Mouse (Mus musculus): ENCODE data around the gene Fmo4. TPM values are rescaled to one million over a fixed set of nuclear protein-coding genes. Genes with fewer than 3 reads are reported as not detected.

Fmo4 gene
- total RNA-seq (2021) = not detected
- long read RNA-seq, experiment 1 = 0 reads
- long read RNA-seq, experiment 2 = 0 reads

GRCm38 (mm10) chr1:162813836-162814156 lies at the start of gene Fmo4:
Gene Fmo4 (minus strand): TSS chr1:162813972.
- DNase-seq = peak; percentile 47 to 72

- no peak for DNase-seq
These were observed 48.6 kb upstream of the Fmo4 start for GRCm38 (mm10) chr1:162862328-162862727.

DNA sequence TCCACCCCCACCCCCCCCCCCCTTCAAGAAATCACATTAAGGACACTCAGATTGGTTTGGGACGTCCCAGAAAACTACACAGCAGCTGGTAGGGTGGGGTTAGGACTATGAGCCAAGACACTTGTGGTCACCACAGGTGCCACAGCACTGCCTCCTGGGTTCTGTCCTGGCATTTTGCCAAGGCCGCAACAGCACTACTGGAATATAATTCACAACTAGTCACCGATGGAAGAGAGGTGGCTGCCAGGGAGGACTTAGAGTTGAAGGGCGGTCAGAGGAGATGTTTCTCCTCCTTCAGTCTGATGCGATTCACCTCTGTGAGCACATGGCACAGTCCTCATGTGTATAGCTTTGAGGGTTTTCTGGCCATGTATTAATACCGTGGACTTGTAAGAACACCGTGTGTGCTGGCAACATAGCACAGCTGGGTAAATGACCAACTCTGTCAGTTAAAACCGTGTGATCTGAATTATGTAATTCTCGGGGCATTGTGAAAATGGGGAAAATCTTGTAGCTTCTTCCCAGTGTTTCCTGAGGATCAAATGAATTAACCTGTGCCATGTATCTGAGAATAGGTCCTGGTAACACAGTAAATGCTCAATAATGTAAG lies 46.3 kb upstream of the Fmo4 start:
- DNase-seq = peak in 1 of 2 experiments; percentile 31

GRCm38 (mm10) chr1:162859545-162859976 lies 45.8 kb upstream of the Fmo4 start:
- peak; percentile 18 to 38 for DNase-seq

GRCm38 (mm10) chr1:162858748-162859130 lies 45.0 kb upstream of the Fmo4 start:
- peak; percentile 39 to 50 for DNase-seq

- DNase-seq = no peak
These were observed 44.3 kb upstream of the Fmo4 start for GRCm38 (mm10) chr1:162857766-162858747.

DNA sequence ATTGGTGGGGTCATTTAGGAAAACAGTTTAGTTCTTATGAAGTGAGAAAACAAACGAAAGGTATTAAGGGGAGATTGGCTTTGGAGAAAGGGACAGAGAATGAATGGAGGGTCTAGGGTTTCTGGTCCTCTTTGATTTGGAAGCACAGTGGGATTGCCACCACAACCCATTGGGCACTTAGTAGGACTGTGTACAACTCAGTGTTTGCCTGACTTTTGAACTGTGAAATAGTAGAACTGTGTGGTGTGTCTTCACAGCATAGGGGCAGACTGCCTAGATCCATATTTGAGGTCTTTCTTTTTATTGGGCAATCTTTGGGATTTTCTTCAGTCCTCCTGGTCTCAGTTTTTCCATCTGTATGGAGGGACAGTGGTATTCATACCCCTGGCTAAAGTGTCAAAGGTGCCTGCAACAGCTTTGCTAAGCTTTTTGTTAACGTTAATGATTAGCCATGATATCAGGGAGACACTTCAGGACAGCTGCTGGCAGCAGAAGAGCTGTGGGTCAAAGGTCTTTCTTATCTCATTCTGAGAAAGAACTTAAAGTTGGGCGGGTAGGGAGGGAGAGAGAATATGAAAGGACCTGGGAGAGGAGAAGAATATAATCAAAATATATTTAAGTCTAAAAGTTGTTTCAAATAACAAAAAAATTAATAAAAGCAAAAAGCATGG lies 40.2 kb upstream of the Fmo4 start:
- no peak for DNase-seq

DNA sequence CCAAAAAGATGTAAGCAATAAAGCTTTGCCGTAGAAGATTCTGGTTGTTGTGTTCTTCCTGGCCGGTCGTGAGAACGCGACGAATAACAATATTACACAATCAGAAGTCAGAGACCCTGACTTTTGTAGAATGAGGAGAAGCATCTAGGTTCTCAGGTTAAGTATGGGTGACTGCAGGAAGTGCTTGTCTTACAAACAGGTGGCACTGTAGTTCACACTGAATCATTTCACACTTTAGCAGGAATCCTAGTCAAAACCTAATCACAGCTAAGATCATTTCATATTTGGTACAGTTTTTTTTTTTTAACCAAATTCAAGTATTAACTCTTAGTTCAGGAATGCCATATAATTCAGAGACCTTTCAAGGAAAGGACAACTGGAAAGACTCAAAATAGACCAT lies 33.8 kb upstream of the Fmo4 start:
- DNase-seq = no peak

DNA sequence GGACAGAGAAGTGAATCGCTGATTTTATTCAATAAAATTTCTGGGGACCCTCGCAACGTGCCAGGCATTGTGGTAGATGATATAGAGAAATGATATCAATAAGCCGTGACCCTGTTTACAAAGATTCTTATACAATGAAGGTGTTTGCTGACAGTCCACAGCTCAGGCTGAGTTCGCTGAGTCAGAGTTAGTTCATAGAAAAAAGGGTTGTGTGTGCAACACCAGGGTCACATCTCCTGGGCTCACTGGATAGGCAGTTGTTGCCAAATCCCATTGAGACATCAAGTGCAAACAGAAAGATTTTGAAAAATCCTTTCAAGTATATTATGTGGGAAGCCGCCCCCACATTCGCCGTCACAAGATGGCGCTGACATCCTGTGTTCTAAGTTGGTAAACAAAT lies 26.4 kb upstream of the Fmo4 start:
- DNase-seq = no peak

- DNase-seq = no peak
These were observed 25.2 kb upstream of the Fmo4 start for GRCm38 (mm10) chr1:162838976-162839375.

DNA sequence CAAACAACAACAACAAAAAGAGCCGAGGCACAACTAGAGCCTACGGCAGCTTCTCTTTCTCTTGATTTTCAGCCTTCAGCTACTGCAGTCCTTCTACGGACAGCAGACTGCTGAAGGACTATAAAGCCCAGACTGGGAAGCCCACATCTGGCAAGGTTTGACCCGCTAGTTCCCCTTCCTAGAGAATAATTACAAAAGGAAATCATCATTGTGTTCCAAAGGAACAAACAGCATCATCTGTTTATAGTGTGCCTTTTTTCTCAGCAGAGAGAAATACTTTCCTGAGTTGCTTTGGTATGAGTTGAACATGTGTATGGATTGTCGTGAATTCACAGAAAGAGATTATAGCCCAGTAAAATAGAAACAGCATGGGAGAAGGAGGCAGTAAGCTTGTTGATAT lies 20.6 kb upstream of the Fmo4 start:
- no peak for DNase-seq

DNA sequence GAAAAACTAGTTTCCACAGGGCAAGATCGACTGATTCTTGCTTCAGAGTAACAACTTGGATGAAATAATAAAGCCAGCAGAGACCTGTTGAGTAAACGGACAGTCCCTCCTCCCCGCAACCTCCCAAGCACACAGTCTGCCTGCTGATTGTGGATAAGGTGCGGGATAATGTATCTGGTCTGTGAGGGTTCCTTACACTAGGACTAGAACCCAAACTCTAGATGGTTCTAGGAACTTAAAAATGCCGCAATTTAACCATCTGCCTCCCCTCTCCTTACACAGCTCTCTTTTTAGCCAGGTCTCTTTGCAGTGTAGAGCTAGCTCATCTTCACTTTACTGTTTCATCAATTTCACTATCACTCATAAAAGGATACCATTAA lies 18.8 kb upstream of the Fmo4 start:
- DNase-seq = no peak

- DNase-seq = no peak
These were observed 18.2 kb upstream of the Fmo4 start for GRCm38 (mm10) chr1:162831838-162832573.

DNA sequence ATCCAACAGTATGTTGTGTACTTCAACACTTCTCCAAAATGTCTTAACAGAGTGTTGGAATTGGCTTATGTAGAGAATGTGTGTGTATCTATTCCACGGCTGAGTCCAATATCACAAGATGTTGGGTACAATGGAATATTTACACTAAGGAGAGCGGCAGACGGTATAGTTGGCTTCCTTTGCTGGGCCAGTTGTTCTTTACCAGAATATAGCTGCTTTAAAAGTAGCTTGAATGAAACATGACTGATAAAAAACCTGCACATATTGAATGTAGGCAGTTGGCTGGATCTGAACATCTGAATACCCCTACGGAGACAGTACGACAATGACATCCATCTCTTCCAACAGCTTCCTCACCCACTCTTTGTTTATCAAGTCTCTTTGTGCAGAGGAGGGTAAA lies 5.5 kb upstream of the Fmo4 start:
- no peak for DNase-seq

DNA sequence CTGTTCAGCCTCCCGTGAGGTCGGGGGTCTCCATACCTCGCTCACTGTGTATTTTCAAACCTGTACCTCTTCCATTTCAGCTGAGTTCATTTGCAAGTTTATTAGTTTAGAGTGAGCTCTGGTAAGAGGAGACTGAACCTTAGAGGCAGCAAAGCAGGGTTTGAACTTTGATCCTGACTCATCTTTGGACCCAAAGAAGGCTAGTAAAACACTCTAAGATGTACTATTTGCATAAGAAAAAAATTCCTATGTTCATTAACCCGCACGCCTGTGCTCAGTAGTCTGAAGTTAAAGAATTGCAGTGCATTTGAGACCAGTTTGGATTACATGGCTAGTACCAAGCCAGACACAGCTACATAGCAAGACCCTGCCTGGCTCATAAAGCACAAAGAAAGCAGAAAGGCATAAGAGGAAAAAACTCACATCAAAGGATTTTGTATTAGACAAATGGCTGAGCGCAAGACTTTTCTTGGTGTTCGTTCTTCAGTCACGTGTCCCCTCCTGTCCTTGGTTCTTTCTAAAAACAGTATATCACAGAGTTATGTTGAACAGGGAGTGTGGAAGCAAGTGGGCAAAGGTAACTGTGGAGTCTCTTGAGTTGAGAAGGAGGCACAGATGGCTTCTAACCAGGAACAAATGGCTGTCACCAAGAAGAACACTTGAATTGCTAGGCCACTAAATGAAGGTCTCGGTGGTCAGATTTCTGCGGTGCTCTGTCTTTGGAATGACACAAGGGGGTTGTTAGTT lies 1.8 kb upstream of the Fmo4 start:
- DNase-seq = no peak

GRCm38 (mm10) chr1:162814932-162815331 lies 1.2 kb upstream of the Fmo4 start:
- DNase-seq = no peak

DNA sequence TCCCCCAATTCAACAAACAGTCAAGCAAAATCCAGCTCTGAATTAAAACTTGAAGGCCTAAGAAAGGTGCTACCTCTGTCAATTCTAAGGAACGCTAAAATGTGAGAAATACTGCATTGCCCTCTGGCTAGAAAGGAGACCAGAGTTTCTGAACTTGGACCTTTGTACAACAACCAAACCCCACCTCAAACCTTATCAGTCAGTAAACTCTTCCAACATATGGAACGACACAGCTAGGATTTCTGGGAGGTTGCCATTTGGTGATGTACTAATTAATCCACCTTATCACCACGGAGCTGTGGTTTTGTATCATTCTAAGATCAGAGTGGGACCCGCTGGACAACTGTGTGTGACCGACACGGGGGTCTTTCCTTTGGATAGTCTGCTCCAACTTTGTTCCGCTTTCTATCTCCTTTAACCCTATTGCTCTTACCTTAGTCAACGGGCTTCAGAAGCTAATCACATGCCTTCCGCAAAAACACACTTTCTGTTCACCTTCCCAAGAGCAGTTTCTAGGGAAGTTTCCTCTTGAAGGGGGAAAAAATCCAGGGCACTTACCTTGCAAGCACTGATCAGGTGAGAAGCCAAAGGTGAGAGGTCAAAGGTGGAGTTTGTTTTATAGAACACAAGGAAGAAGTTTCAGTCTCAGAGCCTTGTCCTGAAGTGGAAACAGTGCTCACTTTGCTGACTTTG lies 483 bp downstream of the Fmo4 start:
- DNase-seq = no peak

DNA sequence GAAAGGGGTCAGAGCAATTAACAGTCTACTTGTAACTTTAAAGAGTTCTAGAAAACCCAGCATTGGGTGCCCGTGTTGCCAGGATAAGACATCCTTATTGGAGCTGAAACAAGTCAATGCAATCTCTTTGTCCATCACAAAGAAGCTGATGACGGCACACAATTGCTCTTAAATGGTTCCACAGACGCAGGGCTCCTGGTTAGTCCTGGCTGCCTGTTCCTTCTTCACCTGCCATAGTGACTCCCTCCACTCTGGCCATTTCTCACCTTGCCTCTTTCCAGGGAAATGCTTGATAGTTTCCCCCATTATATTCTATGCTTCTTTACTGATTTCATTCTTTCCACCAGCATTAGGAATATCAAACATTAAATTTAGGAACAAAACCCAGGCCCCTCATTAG lies 5.2 kb downstream of the Fmo4 start:
- no peak for DNase-seq

GRCm38 (mm10) chr1:162807441-162807840 lies 6.3 kb downstream of the Fmo4 start:
- DNase-seq = no peak

DNA sequence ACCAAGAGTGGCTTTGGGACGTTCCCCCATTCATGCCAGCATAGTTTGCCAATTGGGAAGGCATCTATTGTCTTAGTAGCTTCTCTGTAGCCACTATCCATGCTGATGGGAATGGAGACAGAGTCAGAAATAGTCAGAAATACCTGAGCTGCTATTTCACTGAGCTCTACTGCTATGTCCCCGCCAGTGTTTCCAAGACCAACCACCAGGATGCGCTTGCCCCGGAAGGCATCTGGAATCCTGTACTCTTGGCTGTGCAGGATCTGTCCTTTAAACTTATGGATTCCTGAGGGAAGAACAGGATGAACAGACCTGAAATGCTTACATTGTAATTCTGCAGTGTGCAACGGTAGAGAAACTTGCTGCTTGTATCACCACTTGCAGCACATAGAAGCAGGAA lies 8.8 kb downstream of the Fmo4 start:
- DNase-seq = no peak

GRCm38 (mm10) chr1:162796441-162796840 lies 17.3 kb downstream of the Fmo4 start:
- DNase-seq = no peak
